Mouse (Mus musculus) lung, adult 2 months (tissue): ENCODE measurements at regions not wholly inside any gene's neighbourhood (a gene's known extent, or its start where the extent isn't known, plus 50 kb on each side); places are given as distances from the start of the nearest gene placed in this dataset.

Experiments
- CTCF ChIP-seq: fragments of 200-500 bp; IDR thresholded peaks from 2 replicates; pipeline ENCODE4 v1.5.1; 2011; ENCODE audit warnings: mild to moderate bottlenecking, low read length, control low read depth; ENCODE audit not compliant: insufficient read depth
- POLR2A ChIP-seq: fragments of 200-500 bp; IDR thresholded peaks from 2 replicates; pipeline ENCODE4 v1.6.1; 2011; ENCODE audit warnings: low read depth, mild to moderate bottlenecking, control low read depth, low read length, borderline replicate concordance; ENCODE audit errors: extremely low read depth

DNA sequence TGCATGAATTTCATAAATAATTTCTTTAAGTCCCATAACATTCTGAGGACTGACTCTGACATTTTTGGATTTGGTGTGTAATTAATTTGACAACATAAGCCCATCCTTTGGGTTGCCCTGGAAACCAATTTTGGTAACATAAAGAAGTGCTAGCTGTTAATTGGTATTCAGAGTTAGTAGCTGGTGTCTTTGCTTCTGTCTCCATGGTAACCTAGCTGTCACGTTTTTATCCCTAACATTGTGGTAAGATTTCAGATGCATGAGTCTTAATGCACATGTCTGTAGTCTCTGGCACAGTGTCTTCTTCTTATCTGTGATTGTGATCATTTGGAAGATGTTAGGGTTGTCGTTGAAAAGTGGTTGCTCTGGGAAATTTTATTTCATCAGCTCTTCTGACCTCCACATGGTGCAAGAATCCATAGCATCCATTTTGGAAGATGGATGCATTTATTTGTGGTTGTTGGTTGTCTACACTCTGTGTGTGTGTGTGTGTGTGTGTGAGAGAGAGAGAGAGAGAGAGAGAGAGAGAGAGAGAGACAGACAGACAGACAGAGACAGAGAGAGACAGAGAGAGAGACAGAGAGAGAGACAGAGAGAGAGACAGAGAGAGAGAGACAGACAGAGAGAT lies 255.1 kb downstream of the Plk2 start:
- TF ChIP-seq POLR2A (no peak), CTCF (no peak)
